Mouse (Mus musculus): Measurements from ENCODE around the gene Rpl5. TPM values are rescaled to one million over a fixed set of nuclear protein-coding genes. Genes with fewer than 3 reads are reported as not detected.

The Rpl5 gene
- polyA plus RNA-seq, 1 experiment = 34.3 TPM

DNA sequence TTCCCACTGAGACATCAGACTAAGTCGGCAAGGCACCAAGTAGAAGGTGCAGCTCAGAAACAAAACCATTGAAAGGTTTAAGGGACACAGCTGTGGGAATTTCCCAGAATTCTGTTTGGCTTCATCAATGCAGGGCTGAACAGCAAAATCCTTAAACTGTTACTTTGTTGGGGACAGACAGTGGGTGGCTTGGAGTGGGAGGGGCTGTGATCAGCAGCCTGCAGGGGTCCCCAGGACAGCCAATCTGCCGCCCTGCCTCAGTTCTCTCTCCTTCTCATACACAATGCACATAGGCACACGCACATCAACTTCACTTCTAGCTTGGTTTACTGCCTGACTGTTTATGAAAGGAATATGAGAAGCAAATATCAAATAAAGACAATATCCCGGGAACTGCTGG lies 15.0 kb downstream of the Rpl5 start:
- Histone ChIP-seq H3K27ac (ENCODE audit: insufficient read depth, low read depth, low read length) (no peak overlapping the region), H3K4me3 (ENCODE audit: low read depth, low read length) (no peak overlapping the region), H3K27me3 (ENCODE audit: control insufficient read depth, insufficient read depth, low read length) (no peaks in the 10 kb centered on the region), H3K36me3 (ENCODE audit: control insufficient read depth, insufficient read depth, low read length) (no peaks in the 10 kb centered on the region), H3K4me1 (ENCODE audit: control insufficient read depth, insufficient read depth, insufficient read length, low read length) (no peaks in the 10 kb centered on the region)
- TF ChIP-seq CTCF (IDR thresholded peaks at IDR 0.05; ENCODE audit: extremely low read depth, insufficient read length, insufficient replicate concordance, low read depth, low read length) (no peak), POLR2A (IDR thresholded peaks at IDR 0.05; ENCODE audit: low read depth, low read length) (no peak)
- 72% methylated on average over 4 of the region's 4 CpGs for WGBS

DNA sequence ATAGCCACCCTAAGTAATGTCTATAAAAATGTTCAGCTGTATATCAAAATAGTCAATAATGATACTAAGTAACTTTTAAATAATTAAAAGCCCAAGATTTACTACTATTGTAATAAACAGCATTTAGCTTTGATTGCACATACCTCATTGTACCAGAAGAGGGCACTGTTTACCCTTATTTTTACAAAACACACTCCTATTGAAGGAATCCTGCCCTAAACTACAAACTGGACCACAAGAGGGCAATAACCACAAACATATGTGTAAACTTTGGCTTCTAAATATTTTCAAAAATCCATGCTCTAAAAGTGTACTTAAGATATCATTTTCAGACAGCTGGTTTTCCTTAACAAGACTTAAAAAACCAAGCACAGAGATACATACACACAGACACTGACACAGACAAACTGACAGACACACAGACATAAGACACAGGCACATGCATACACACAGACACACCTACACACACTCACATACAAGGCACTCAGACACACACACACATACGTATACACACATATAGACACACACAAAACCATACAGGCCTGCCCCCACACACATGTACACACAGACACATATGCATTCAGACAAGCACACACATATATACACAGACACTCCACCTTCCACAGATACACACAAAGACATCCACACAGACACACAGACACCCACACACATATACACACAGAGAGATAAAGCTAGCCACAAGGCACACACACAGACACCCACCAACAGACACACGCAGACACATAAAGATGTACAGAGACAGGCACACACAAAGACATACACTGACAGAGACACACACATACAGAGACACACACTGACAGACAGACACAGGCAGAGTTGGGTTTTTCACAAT lies 21.3 kb downstream of the Rpl5 start:
- H3K27ac ChIP-seq (ENCODE audit: insufficient read depth, low read depth, low read length) = no peak overlapping the region
- 82% methylated on average over 2 of the region's 2 CpGs for WGBS
- no peaks in the 10 kb centered on the region for H3K27me3 ChIP-seq (ENCODE audit: control insufficient read depth, insufficient read depth, low read length)
- H3K4me1 ChIP-seq (ENCODE audit: control insufficient read depth, insufficient read depth, insufficient read length, low read length) = no peaks in the 10 kb centered on the region
- H3K36me3 ChIP-seq (ENCODE audit: control insufficient read depth, insufficient read depth, low read length) = no peaks in the 10 kb centered on the region
- no peak for TF ChIP-seq CTCF (IDR thresholded peaks at IDR 0.05; ENCODE audit: extremely low read depth, insufficient read length, insufficient replicate concordance, low read depth, low read length)
- no peak for TF ChIP-seq POLR2A (IDR thresholded peaks at IDR 0.05; ENCODE audit: low read depth, low read length)
- no peak overlapping the region for H3K4me3 ChIP-seq (ENCODE audit: low read depth, low read length)

DNA sequence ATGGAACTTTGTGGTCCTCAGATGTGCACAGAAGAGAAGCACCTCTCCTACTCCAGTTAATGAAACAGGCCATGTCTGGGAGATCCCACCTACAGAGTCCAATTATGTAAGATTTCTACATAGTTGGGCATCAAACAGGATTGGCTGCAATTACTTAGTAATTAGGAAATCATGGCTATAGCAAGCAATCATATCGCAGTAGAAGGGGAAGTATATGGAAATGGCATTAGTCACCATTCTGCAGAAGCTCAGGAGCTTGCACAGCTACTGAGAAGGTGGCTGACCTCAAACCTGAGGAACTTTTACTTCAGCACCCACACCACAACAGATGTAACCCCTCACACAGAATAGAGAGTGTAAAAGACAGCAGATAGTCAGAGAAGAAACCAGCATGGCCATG lies 22.5 kb downstream of the Rpl5 start:
- TF ChIP-seq POLR2A (IDR thresholded peaks at IDR 0.05; ENCODE audit: low read depth, low read length) (no peak), CTCF (IDR thresholded peaks at IDR 0.05; ENCODE audit: extremely low read depth, insufficient read length, insufficient replicate concordance, low read depth, low read length) (no peak)
- WGBS = 76% methylated on average over 1 of the region's 1 CpGs
- Histone ChIP-seq H3K27ac (ENCODE audit: insufficient read depth, low read depth, low read length) (no peak overlapping the region), H3K36me3 (ENCODE audit: control insufficient read depth, insufficient read depth, low read length) (no peaks in the 10 kb centered on the region), H3K27me3 (ENCODE audit: control insufficient read depth, insufficient read depth, low read length) (no peaks in the 10 kb centered on the region), H3K4me1 (ENCODE audit: control insufficient read depth, insufficient read depth, insufficient read length, low read length) (no peaks in the 10 kb centered on the region), H3K4me3 (ENCODE audit: low read depth, low read length) (no peak overlapping the region)

DNA sequence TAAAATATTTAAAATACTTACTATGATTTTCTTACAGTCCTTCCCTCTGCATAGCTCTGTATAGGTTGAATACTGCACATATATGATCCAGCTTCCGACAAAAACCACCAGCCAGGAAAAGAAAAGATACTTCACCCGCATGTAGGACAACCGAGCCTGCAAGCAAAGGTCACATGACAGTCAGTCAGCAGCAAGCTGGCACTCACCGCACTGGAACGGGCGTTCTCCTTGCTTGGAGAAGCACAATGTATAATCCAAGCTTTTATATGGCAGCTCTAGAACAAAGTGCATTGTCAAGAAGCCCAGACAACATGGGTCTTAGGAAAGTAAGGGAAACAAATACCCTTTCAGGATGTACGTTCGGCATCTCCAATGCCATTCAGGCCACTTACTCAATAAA lies 24.3 kb downstream of the Rpl5 start:
- WGBS = 87% methylated on average over 8 of the region's 8 CpGs
- Histone ChIP-seq H3K27ac (ENCODE audit: insufficient read depth, low read depth, low read length) (no peak overlapping the region), H3K4me1 (ENCODE audit: control insufficient read depth, insufficient read depth, insufficient read length, low read length) (no peaks in the 10 kb centered on the region), H3K36me3 (ENCODE audit: control insufficient read depth, insufficient read depth, low read length) (no peaks in the 10 kb centered on the region), H3K4me3 (ENCODE audit: low read depth, low read length) (no peak overlapping the region), H3K27me3 (ENCODE audit: control insufficient read depth, insufficient read depth, low read length) (no peaks in the 10 kb centered on the region)
- TF ChIP-seq CTCF (IDR thresholded peaks at IDR 0.05; ENCODE audit: extremely low read depth, insufficient read length, insufficient replicate concordance, low read depth, low read length) (no peak), POLR2A (IDR thresholded peaks at IDR 0.05; ENCODE audit: low read depth, low read length) (no peak)

DNA sequence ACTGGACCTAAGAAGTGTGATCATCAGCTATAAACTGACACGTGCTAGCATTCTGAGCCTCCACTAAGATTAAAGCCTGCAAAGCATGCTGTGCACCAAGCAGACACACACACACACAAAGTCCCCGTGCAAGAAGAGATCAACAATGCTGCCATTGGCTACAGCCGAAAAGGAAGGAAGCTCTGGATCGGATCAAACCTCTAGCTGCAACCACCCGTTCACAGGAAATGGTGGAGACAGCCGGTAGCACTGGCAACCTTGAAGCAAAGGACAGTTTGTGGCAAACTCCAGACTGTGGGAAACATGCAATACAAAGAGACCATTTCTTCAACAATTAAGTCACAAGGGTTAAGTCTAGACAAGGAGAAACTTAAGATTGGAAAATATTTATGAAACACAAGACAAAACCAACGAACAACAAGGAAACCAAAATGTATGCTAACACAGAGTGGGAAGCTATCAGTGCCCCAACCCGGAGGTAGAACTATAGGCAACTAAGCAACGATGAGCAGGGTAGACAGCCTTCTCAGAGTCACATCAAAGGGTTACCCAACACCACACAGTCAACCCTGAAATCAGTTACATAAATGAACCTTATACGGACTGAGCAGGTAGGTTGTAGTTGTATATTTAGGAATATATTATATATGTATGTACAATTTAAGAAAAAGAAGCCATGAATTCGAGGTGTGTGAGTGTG lies 26.4 kb downstream of the Rpl5 start:
- H3K4me1 ChIP-seq (ENCODE audit: control insufficient read depth, insufficient read depth, insufficient read length, low read length) = no peaks in the 10 kb centered on the region
- WGBS = 69% methylated on average over 11 of the region's 11 CpGs
- H3K4me3 ChIP-seq (ENCODE audit: low read depth, low read length) = no peak overlapping the region
- TF ChIP-seq POLR2A (IDR thresholded peaks at IDR 0.05; ENCODE audit: low read depth, low read length) = no peak
- no peak for TF ChIP-seq CTCF (IDR thresholded peaks at IDR 0.05; ENCODE audit: extremely low read depth, insufficient read length, insufficient replicate concordance, low read depth, low read length)
- H3K27me3 ChIP-seq (ENCODE audit: control insufficient read depth, insufficient read depth, low read length) = no peaks in the 10 kb centered on the region
- no peak overlapping the region for H3K27ac ChIP-seq (ENCODE audit: insufficient read depth, low read depth, low read length)
- no peaks in the 10 kb centered on the region for H3K36me3 ChIP-seq (ENCODE audit: control insufficient read depth, insufficient read depth, low read length)

DNA sequence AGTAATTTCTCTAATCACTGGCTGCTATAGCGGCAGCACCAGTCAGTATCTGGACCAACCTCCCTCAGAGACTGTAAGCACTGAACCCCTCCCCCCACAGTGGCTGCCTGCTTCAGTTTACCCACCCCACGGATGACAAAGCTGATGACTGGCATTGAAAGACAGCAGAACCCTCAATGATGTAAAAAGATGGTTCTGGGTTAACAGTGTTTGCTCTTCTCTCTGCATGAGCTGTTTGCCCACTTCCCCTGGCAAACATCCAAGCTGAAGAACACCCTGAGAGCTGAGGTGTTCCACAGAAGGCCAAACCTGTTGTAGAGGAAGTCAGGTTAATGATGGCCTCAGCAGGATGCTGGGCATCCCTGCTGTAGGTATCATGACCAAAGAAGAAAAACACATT lies 32.3 kb downstream of the Rpl5 start:
- no peaks in the 10 kb centered on the region for H3K4me1 ChIP-seq (ENCODE audit: control insufficient read depth, insufficient read depth, insufficient read length, low read length)
- H3K36me3 ChIP-seq (ENCODE audit: control insufficient read depth, insufficient read depth, low read length) = no peaks in the 10 kb centered on the region
- WGBS = 50% methylated on average over 2 of the region's 2 CpGs
- H3K4me3 ChIP-seq (ENCODE audit: low read depth, low read length) = no peak overlapping the region
- no peak for TF ChIP-seq CTCF (IDR thresholded peaks at IDR 0.05; ENCODE audit: extremely low read depth, insufficient read length, insufficient replicate concordance, low read depth, low read length)
- TF ChIP-seq POLR2A (IDR thresholded peaks at IDR 0.05; ENCODE audit: low read depth, low read length) = no peak
- no peaks in the 10 kb centered on the region for H3K27me3 ChIP-seq (ENCODE audit: control insufficient read depth, insufficient read depth, low read length)
- no peak overlapping the region for H3K27ac ChIP-seq (ENCODE audit: insufficient read depth, low read depth, low read length)

Measured in small intestine, adult 2 months (tissue).